Mouse (Mus musculus): ENCODE measurements around the gene Rarres1.

DNA sequence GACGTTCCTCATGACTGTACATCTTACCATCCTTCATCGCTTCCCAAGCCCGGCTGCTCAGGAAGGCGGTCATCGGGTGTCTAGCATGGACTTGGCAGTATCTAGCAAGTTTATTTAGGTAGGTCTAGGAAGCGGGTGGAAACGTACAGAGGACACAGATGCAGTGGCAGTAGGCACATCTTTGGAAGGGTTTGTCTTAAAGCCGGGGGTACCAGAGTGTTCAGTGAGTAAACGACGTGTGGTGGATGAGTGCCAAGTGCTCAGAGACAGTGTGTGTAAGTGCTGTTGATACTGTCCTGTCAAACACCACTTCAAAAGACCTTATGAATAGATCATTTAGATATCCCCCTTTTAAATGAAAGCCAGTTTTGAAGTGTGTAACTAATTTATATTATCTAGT is 52.7 kb downstream of the Rarres1 start:
- TF ChIP-seq GATA1 (IDR thresholded peaks at IDR 0.05; ENCODE audit: low read length) (no peak), TAL1 (IDR thresholded peaks at IDR 0.05; ENCODE audit: low read length) (no peak)
